Mouse (Mus musculus) liver, embryonic 13.5 days (tissue): ENCODE data around the gene Card10. TPM values are rescaled to one million over a fixed set of nuclear protein-coding genes. Genes with fewer than 3 reads are reported as not detected.

Source experiments
- ATAC-seq: fragments of 200-750 bp; cut with Nextera tagmentation; 2 replicates; pipeline ENCODE4 v1.8.0; 2017; ENCODE audit warnings: low read depth, mild to moderate bottlenecking, moderate number of reproducible peaks, moderate library complexity
- DNase-seq: peaks from one replicate; pipeline ENCODE4 v3.0.0; 2022
- H3K27ac ChIP-seq: fragments of 300-500 bp; sonication (generic); 2 replicates; pipeline ENCODE4 v1.5.1; 2015; ENCODE audit warnings: moderate library complexity, mild to moderate bottlenecking, inconsistent platforms
- H3K27me3 ChIP-seq: fragments of 300-500 bp; sonication (generic); 2 replicates; pipeline ENCODE4 v1.6.1; 2015; ENCODE audit warnings: mild to moderate bottlenecking, inconsistent platforms
- H3K36me3 ChIP-seq: fragments of 300-500 bp; sonication (generic); 2 replicates; pipeline ENCODE4 v1.6.1; 2015; ENCODE audit warnings: mild to moderate bottlenecking, inconsistent platforms
- H3K4me1 ChIP-seq: fragments of 300-500 bp; sonication (generic); replicated peaks from 2 replicates; pipeline ENCODE4 v1.6.1; 2015; ENCODE audit warnings: inconsistent platforms
- H3K4me2 ChIP-seq: fragments of 300-500 bp; sonication (generic); 2 replicates; pipeline ENCODE4 v1.6.1; 2015; ENCODE audit warnings: inconsistent platforms, mild to moderate bottlenecking, moderate library complexity
- H3K4me3 ChIP-seq: fragments of 300-500 bp; sonication (generic); replicated peaks from 2 replicates; pipeline ENCODE4 v1.5.1; 2015; ENCODE audit warnings: mild to moderate bottlenecking, inconsistent platforms
- H3K9ac ChIP-seq: fragments of 300-500 bp; sonication (generic); 2 replicates; pipeline ENCODE4 v1.6.1; 2015; ENCODE audit warnings: mild to moderate bottlenecking, inconsistent platforms
- H3K9me3 ChIP-seq: fragments of 300-500 bp; sonication (generic); replicated peaks from 2 replicates; pipeline ENCODE4 v1.6.1; 2016; ENCODE audit warnings: inconsistent platforms
- WGBS: fragments of 180-500 bp; shearing (Covaris S2); methylation state at CpG from one replicate; pipeline ENCODE4 v1.1.7; 2015; ENCODE audit not compliant: insufficient replicate concordance; 5-methylcytosine and 5-hydroxymethylcytosine counted together
- polyA plus RNA-seq: library from polyadenylated mRNA; unstranded; fragments of >200 nt; fragmentation: Nextera tagmentation; extraction: Ambion mirVana; gene quantifications from 2 replicates; pipeline ENCODE4 v1.2.1, GENCODE M21; 2015

The Card10 gene
- polyA plus RNA-seq, 1 experiment from 2014 or later = 1.1 TPM

DNA sequence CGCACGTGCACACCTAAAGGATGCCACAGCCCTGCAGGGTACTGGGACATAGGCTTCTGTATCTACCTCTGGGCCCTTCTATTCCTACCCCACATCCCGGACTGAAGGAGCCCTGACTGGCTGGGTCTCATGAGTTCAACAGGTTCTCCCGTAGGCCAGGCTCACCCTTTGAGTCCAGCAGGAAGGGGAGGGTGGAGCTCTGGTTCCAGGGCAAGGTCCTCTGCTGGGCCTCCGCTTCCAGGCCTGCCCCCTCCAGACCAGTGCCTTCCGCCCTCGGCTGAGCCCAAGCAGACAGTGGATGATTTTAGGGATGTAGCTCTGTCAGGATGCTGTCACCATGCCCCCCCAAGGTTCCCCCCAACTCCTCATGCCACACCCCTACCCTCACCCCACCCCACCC, 21.9 kb downstream of the Card10 start:
- H3K4me1 ChIP-seq = peaks cover 16% of the 10 kb centered on the region
- H3K27ac ChIP-seq = no peak overlapping the region
- no peak overlapping the region for H3K4me2 ChIP-seq
- no peak overlapping the region for H3K9ac ChIP-seq
- no peaks in the 10 kb centered on the region; the same call in 1 of the 2 replicates for H3K27me3 ChIP-seq
- H3K4me3 ChIP-seq = no peak overlapping the region
- H3K36me3 ChIP-seq = peaks cover 7% of the 10 kb centered on the region
- H3K9me3 ChIP-seq = no peaks in the 10 kb centered on the region
- DNase-seq (no peak), ATAC-seq (peak; percentile 37; the same call in 1 of the 2 replicates)
- 68% methylated on average over 7 of the region's 7 CpGs for WGBS

GRCm38 (mm10) chr15:78780359-78780758, 22.5 kb downstream of the Card10 start:
- Histone ChIP-seq H3K4me1 (peaks cover 13% of the 10 kb centered on the region), H3K9me3 (no peaks in the 10 kb centered on the region), H3K4me3 (no peak overlapping the region), H3K36me3 (peaks cover 11% of the 10 kb centered on the region), H3K4me2 (no peak overlapping the region), H3K27ac (no peak overlapping the region), H3K27me3 (no peaks in the 10 kb centered on the region; the same call in 1 of the 2 replicates), H3K9ac (no peak overlapping the region)
- no peak for DNase-seq
- WGBS = 80% methylated on average over 14 of the region's 14 CpGs
- no peak for ATAC-seq

- H3K4me2 ChIP-seq = no peak overlapping the region
- H3K27ac ChIP-seq = no peak overlapping the region
- no peak overlapping the region for H3K9ac ChIP-seq
- peaks cover 11% of the 10 kb centered on the region for H3K36me3 ChIP-seq
- ATAC-seq = no peak
- no peak for DNase-seq
- no peaks in the 10 kb centered on the region; the same call in 1 of the 2 replicates for H3K27me3 ChIP-seq
- whole genome bisulfite sequencing = 80% methylated on average over 5 of the region's 5 CpGs
- no peaks in the 10 kb centered on the region for H3K9me3 ChIP-seq
- H3K4me3 ChIP-seq = no peak overlapping the region
- peaks cover 13% of the 10 kb centered on the region for H3K4me1 ChIP-seq
These were observed 23.2 kb downstream of the Card10 start for GRCm38 (mm10) chr15:78779690-78780089.

DNA sequence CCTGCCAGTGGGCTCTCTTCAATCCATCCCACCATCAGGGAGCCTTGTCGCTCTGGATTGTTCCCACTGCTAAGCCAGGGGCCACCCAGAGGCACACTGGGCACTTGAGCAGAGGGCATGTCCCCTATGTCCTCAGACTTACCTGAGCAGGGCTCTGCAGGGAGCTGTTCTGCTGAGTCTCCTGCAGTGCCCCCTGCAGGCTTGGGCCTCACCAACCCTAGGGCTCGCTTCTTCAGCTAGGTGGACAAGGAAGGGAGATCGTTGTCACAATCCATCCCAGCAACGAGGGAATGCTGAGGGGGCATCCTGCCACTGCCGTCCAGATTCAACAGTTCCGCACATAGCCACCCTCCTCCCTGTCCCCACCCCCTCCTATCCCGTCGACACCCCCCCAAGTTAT, 23.6 kb downstream of the Card10 start:
- 0 out of 2 replicates have a peak, but pooled peaks have one; percentile 26 for ATAC-seq
- no peak overlapping the region for H3K27ac ChIP-seq
- H3K4me2 ChIP-seq = no peak overlapping the region
- no peaks in the 10 kb centered on the region; the same call in 1 of the 2 replicates for H3K27me3 ChIP-seq
- no peaks in the 10 kb centered on the region for H3K9me3 ChIP-seq
- DNase-seq = no peak
- H3K4me3 ChIP-seq = no peak overlapping the region
- WGBS = 61% methylated on average over 8 of the region's 8 CpGs
- H3K9ac ChIP-seq = no peak overlapping the region
- H3K36me3 ChIP-seq = peaks cover 11% of the 10 kb centered on the region
- H3K4me1 ChIP-seq = peaks cover 13% of the 10 kb centered on the region

DNA sequence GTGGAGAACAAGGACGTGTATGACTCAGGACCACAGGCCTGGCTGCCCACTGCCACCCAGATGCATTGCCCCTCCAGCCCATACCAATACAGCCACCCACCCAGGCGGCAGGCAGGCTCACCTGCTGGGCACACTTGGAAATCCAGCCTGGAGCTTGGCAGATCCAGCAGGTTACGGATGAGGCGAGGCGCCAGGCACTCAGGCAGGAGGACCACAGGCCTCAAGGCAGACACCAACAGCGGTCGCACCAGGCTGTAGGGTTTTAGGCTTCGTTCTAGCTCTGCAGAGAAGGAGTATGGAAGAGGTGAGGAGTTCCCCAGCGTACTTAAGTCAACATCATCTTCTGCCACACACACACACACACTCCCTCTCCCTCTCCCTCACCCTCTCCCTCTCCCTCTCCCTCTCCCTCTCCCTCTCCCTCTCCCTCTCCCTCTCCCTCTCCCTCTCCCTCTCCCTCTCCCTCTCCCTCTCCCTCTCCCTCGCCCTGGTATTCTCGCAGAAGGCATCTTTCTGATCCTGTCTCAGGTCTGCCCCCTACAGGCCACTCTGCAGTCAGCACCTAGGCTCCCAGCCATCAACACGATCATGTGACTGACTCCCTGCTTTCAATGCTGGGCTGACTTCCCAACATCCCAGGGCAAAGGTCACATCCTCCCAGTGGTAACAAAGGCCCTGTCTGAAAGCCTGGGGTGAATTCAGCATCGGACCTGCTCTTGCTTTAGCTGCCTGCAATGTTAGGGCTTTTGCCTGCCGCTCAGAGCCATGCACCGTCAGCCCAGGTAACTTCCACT, 24.6 kb downstream of the Card10 start:
- Histone ChIP-seq H3K4me3 (no peak overlapping the region), H3K9me3 (no peaks in the 10 kb centered on the region), H3K4me2 (no peak overlapping the region), H3K36me3 (peaks cover 11% of the 10 kb centered on the region), H3K4me1 (peaks cover 21% of the 10 kb centered on the region), H3K27ac (peak overlapping the region; percentile 37; the same call in 1 of the 2 replicates), H3K9ac (no peak overlapping the region), H3K27me3 (no peaks in the 10 kb centered on the region; the same call in 1 of the 2 replicates)
- DNase-seq = peak; percentile 48
- ATAC-seq = peak; percentile 30; the same call in 1 of the 2 replicates
- WGBS = 65% methylated on average over 13 of the region's 15 CpGs

- H3K27ac ChIP-seq = peak within 1 kb of the TSS; percentile 36; the same call in 1 of the 2 replicates
- DNase-seq = peak; percentile 72
These were observed 29.5 kb downstream of the Card10 start, which contains the start of gene Mfng for GRCm38 (mm10) chr15:78773290-78773729. TSS of gene Mfng (minus strand) at chr15:78773475.

GRCm38 (mm10) chr15:78772856-78773255, 30.0 kb downstream of the Card10 start:
- 10% methylated on average over 14 of the region's 14 CpGs for WGBS
- H3K9ac ChIP-seq = peak overlapping the region; percentile 71

More at GRCm38 (mm10) chr15:78773290-78773729, 29.5 kb downstream of the Card10 start, which contains the start of gene Mfng:
- H3K4me3 ChIP-seq = peak within 1 kb of the TSS; percentile 55
- WGBS = 0% methylated on average over 11 of the region's 11 CpGs
- H3K27me3 ChIP-seq = no peaks in the 10 kb centered on the region
- peaks cover 32% of the 10 kb centered on the region for H3K4me1 ChIP-seq
- peaks cover 8% of the 10 kb centered on the region for H3K9me3 ChIP-seq
- peak; percentile 84 for ATAC-seq
- peaks cover 18% of the 10 kb centered on the region for H3K36me3 ChIP-seq
- peak within 1 kb of the TSS; percentile 71 for H3K9ac ChIP-seq
- H3K4me2 ChIP-seq = peak within 1 kb of the TSS; percentile 79

DNA sequence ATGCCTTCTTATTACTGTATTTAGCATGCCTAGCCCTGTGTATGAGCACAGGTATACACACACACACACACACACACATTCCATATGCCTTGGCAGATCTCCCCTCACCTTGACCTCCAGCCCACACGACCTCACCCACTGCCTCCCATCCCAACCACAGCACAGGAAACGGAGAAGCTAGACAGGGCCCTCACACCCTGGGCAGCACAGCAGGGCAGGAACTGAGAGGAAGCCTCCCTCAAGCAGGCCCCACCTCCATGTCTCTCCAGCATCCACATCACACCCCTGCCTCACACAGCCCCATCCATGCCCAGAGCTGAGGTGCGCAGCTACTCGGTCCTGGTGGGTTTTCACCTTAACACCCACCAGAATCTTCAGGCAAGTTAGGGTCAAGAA, 30.5 kb downstream of the Card10 start:
- WGBS = 6% methylated on average over 4 of the region's 4 CpGs
- peaks cover 8% of the 10 kb centered on the region for H3K9me3 ChIP-seq
- H3K4me2 ChIP-seq = peak overlapping the region; percentile 79
- H3K9ac ChIP-seq = peak overlapping the region; percentile 71; the same call in 1 of the 2 replicates
- H3K27me3 ChIP-seq = no peaks in the 10 kb centered on the region
- 0 out of 2 replicates have a peak overlapping the region, but pooled peaks have one; percentile 36 for H3K27ac ChIP-seq
- H3K4me1 ChIP-seq = peaks cover 32% of the 10 kb centered on the region
- ATAC-seq (peak; percentile 35; the same call in 1 of the 2 replicates), DNase-seq (no peak)
- peaks cover 18% of the 10 kb centered on the region for H3K36me3 ChIP-seq
- peak overlapping the region; percentile 55 for H3K4me3 ChIP-seq

More at GRCm38 (mm10) chr15:78772856-78773255, 30.0 kb downstream of the Card10 start:
- DNase-seq (no peak), ATAC-seq (peak; percentile 14; the same call in 1 of the 2 replicates)
- peaks cover 18% of the 10 kb centered on the region for H3K36me3 ChIP-seq
- H3K4me1 ChIP-seq = peaks cover 32% of the 10 kb centered on the region
- no peaks in the 10 kb centered on the region for H3K27me3 ChIP-seq
- peak overlapping the region; percentile 79 for H3K4me2 ChIP-seq
- peak overlapping the region; percentile 29; the same call in 1 of the 2 replicates for H3K27ac ChIP-seq
- H3K9me3 ChIP-seq = peaks cover 8% of the 10 kb centered on the region
- H3K4me3 ChIP-seq = peak overlapping the region; percentile 55

GRCm38 (mm10) chr15:78771531-78772367, 31.1 kb downstream of the Card10 start:
- ATAC-seq (peak; percentile 27; the same call in 1 of the 2 replicates), DNase-seq (no peak)
- Histone ChIP-seq H3K27me3 (no peaks in the 10 kb centered on the region), H3K4me2 (peak overlapping the region; percentile 79), H3K36me3 (peaks cover 18% of the 10 kb centered on the region), H3K4me3 (peak overlapping the region; percentile 55), H3K27ac (0 out of 2 replicates have a peak overlapping the region, but pooled peaks have one; percentile 36), H3K9me3 (peaks cover 8% of the 10 kb centered on the region), H3K4me1 (peaks cover 32% of the 10 kb centered on the region), H3K9ac (peak overlapping the region; percentile 71; the same call in 1 of the 2 replicates)
- WGBS = 23% methylated on average over 19 of the region's 19 CpGs

- H3K4me1 ChIP-seq = peaks cover 32% of the 10 kb centered on the region
- WGBS = 53% methylated on average over 5 of the region's 5 CpGs
- DNase-seq (no peak), ATAC-seq (no peak)
- no peaks in the 10 kb centered on the region for H3K27me3 ChIP-seq
- H3K9me3 ChIP-seq = peaks cover 8% of the 10 kb centered on the region
- H3K4me2 ChIP-seq = peak overlapping the region; percentile 79
- no peak overlapping the region for H3K9ac ChIP-seq
- peaks cover 11% of the 10 kb centered on the region for H3K36me3 ChIP-seq
- H3K4me3 ChIP-seq = 0 out of 2 replicates have a peak overlapping the region, but pooled peaks have one; percentile 55
- H3K27ac ChIP-seq = no peak overlapping the region
These were observed 31.9 kb downstream of the Card10 start for GRCm38 (mm10) chr15:78770983-78771355.
